Mouse (Mus musculus) kidney, adult 2 months (tissue): ENCODE results near the gene Phf8. TPM values are rescaled to one million over a fixed set of nuclear protein-coding genes. Genes with fewer than 3 reads are reported as not detected.

ENCODE experiments used
- DNase-seq: peaks from one replicate; pipeline ENCODE4 v3.0.0; 2021
- H3K27ac ChIP-seq: fragments of 200-500 bp; 2 replicates; pipeline ENCODE4 v1.5.1; 2012; ENCODE audit warnings: low read depth, low read length, control low read depth, inconsistent platforms; ENCODE audit not compliant: insufficient read depth
- H3K27me3 ChIP-seq: fragments of 200-500 bp; replicated peaks from 2 replicates; pipeline ENCODE4 v1.6.1; 2012; ENCODE audit warnings: mild to moderate bottlenecking, moderate library complexity, low read length, inconsistent platforms; ENCODE audit not compliant: control insufficient read depth, insufficient read depth
- H3K36me3 ChIP-seq: fragments of 200-500 bp; 2 replicates; pipeline ENCODE4 v1.6.1; 2012; ENCODE audit warnings: mild to moderate bottlenecking, moderate library complexity, low read length, inconsistent platforms; ENCODE audit not compliant: control insufficient read depth, insufficient read depth
- H3K4me1 ChIP-seq: fragments of 200-500 bp; 2 replicates; pipeline ENCODE4 v1.6.1; 2011; ENCODE audit warnings: low read length; ENCODE audit not compliant: control insufficient read depth, insufficient read depth
- H3K4me3 ChIP-seq: fragments of 200-500 bp; 2 replicates; pipeline ENCODE4 v1.5.1; 2011; ENCODE audit warnings: mild to moderate bottlenecking, low read depth, low read length, control low read depth; ENCODE audit not compliant: insufficient read depth
- CTCF ChIP-seq: fragments of 200-500 bp; conservative IDR thresholded peaks from 2 replicates; pipeline ENCODE4 v1.5.1; 2011; ENCODE audit warnings: low read depth, mild to moderate bottlenecking, control low read depth, low read length, moderate library complexity, mixed read lengths; ENCODE audit not compliant: insufficient read depth, insufficient read length
- POLR2A ChIP-seq: fragments of 200-500 bp; IDR thresholded peaks from one replicate; pipeline ENCODE4 v1.6.1; 2011; ENCODE audit warnings: low read depth, low read length, control low read depth
- WGBS: fragments of 180-500 bp; shearing (Covaris S2); methylation state at CpG from one replicate; pipeline ENCODE4 v1.1.7; 2018; 5-methylcytosine and 5-hydroxymethylcytosine counted together
- polyA plus RNA-seq: library from polyadenylated mRNA; depleted of rRNA; stranded (reverse); fragments of >200 nt; gene quantifications from 2 replicates; pipeline ENCODE4 v1.2.3, GENCODE M21; 2012; rRNA removed

Gene Phf8
- polyA plus RNA-seq, 1 experiment: 9.3 TPM

DNA sequence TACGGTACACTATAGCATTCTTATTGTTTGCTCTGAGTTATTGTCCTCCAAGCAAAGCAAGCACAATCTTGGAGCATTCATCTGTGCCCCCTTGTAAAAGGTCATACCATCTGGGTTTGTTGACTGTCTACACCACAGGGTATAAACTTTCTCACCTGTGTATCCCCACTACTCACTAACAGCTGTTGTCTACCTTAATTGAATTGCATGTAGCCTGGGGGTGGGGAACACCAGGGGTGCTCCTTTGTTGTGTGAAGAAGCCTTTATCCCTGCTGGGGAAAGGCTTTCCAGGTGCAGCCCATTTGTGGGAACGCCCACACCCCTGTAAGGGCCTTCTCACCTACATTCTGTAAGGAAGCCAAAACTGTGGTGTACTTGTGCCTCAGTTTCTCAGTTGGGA is 133.3 kb downstream of the Phf8 start:
- no peak for DNase-seq
- Histone ChIP-seq H3K27me3 (no peaks in the 10 kb centered on the region), H3K4me3 (no peak overlapping the region), H3K27ac (no peak overlapping the region), H3K4me1 (no peaks in the 10 kb centered on the region), H3K36me3 (no peaks in the 10 kb centered on the region)
- 84% methylated on average over 2 of the region's 2 CpGs for WGBS
- no peak for TF ChIP-seq POLR2A
- no peak for TF ChIP-seq CTCF

DNA sequence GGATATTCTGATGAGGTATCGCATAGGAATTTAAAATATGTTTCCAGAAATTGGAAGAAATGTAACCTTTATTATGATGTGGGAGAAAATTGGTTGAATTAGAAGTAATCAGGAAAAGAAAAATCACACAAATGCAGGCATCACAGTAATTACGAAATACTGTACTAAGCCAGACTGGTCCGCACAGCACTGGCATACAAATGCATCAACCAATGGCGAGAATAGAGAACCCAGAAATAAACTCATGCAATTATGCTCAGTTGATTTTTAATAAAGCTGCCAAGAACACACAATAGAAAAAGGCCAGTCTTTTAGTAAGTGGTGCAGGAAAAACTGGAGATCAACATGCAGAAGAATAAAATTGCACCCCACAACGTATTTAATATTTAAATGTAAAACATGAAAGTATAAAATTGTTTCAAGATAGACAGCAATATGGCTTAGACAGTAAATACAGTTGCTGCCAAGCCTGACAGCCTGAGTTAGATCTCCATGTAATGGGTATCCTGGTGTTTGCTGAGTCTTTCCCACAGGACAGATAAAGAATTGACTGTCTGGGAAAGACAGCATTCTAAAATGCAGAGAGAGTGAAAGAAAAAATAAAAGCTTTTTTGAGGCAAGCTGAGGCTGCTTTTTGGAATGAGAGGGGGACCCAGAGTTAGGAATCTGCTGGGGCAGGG is 154.2 kb downstream of the Phf8 start:
- TF ChIP-seq CTCF: no peak
- no peak for TF ChIP-seq POLR2A
- Histone ChIP-seq H3K27ac (no peak overlapping the region), H3K4me3 (no peak overlapping the region), H3K4me1 (no peaks in the 10 kb centered on the region), H3K36me3 (no peaks in the 10 kb centered on the region), H3K27me3 (no peaks in the 10 kb centered on the region)
- WGBS: 89% methylated on average over 5 of the region's 5 CpGs
- DNase-seq: no peak

Other genes with a start within 250 kb of the Phf8 start
- gene Fam120c, start 176.5 kb upstream of the Phf8 start, polyA plus RNA-seq: 3.1 and 3.6 TPM in 2 replicates